Mouse (Mus musculus): ENCODE measurements at regions not wholly inside any gene's neighbourhood (a gene's known extent, or its start where the extent isn't known, plus 50 kb on each side); places are given as distances from the start of the nearest gene placed in this dataset.

- no peak for TF ChIP-seq GATA1 (IDR thresholded peaks at IDR 0.05; ENCODE audit: low read length)
- TF ChIP-seq TAL1 (IDR thresholded peaks at IDR 0.05; ENCODE audit: low read length), result no peak
Measured at GRCm38 (mm10) chr2:169396294-169396693, 191.3 kb downstream of the Gm11011 start.

All from erythroblast, embryonic 14.5 days (primary cell).